Mouse (Mus musculus): ENCODE data around the gene Polr3b. TPM values are rescaled to one million over a fixed set of nuclear protein-coding genes. Genes with fewer than 3 reads are reported as not detected.

The Polr3b gene
- polyA plus RNA-seq, 1 experiment, result 0.47 TPM

DNA sequence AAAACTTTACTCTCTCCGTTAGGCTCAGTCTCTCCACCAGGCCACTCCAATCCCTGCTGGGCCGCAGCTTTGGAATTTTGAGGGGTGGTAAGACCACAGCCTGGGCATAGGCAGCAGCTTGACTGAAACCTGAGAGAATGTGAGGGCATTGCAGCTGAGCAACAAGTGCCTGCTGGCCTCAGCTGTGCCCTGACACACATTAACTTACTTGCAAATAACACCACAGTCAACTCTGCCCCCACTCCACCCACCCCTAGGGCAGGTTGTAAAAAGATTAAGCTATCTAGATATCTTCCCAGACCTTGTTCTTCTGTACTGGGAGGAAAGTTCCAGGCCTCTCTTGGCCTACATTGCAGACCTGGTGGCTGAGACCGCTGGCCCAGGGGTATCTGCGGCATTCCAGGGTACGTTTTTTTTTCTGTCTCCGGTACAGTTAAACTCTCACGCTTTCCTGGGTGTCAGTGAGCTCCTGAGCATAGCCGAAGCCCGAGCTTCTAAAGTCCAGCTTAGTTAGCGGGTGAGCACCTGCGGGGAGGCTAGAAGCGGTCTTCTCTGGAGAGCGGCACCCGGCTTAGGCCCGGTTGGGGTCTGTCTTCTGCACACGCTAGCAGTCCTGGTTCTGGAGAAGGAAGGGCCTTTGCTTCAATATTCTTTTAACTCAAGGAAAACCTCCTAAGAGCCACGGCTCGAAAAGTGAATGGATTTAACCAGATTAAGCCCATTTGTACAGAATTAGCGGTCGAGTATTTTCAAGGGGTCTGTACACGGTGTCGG, 135.5 kb downstream of the Polr3b start:
- no peaks in the 10 kb centered on the region for H3K4me1 ChIP-seq (ENCODE audit: control insufficient read depth)
- TF ChIP-seq TAL1 (IDR thresholded peaks at IDR 0.05; ENCODE audit: low read length) (no peak), GATA1 (IDR thresholded peaks at IDR 0.05; ENCODE audit: low read length) (no peak)
- no peak overlapping the region for H3K4me3 ChIP-seq (replicated peaks)
- no peaks in the 10 kb centered on the region for H3K36me3 ChIP-seq (ENCODE audit: control insufficient read depth)
- peaks cover 98% of the 10 kb centered on the region for H3K27me3 ChIP-seq (ENCODE audit: control insufficient read depth)
- H3K9me3 ChIP-seq (ENCODE audit: control insufficient read depth, low read length), result no peaks in the 10 kb centered on the region; the same call in 1 of the 2 replicates

GRCm38 (mm10) chr10:84758200-84758468, 136.0 kb downstream of the Polr3b start:
- no peak for TF ChIP-seq GATA1 (IDR thresholded peaks at IDR 0.05; ENCODE audit: low read length)
- no peak for TF ChIP-seq TAL1 (IDR thresholded peaks at IDR 0.05; ENCODE audit: low read length)
- peaks cover 98% of the 10 kb centered on the region for H3K27me3 ChIP-seq (ENCODE audit: control insufficient read depth)
- no peaks in the 10 kb centered on the region; the same call in 1 of the 2 replicates for H3K9me3 ChIP-seq (ENCODE audit: control insufficient read depth, low read length)
- no peaks in the 10 kb centered on the region for H3K36me3 ChIP-seq (ENCODE audit: control insufficient read depth)
- H3K4me1 ChIP-seq (ENCODE audit: control insufficient read depth), result no peaks in the 10 kb centered on the region
- no peak overlapping the region for H3K4me3 ChIP-seq (replicated peaks)

DNA sequence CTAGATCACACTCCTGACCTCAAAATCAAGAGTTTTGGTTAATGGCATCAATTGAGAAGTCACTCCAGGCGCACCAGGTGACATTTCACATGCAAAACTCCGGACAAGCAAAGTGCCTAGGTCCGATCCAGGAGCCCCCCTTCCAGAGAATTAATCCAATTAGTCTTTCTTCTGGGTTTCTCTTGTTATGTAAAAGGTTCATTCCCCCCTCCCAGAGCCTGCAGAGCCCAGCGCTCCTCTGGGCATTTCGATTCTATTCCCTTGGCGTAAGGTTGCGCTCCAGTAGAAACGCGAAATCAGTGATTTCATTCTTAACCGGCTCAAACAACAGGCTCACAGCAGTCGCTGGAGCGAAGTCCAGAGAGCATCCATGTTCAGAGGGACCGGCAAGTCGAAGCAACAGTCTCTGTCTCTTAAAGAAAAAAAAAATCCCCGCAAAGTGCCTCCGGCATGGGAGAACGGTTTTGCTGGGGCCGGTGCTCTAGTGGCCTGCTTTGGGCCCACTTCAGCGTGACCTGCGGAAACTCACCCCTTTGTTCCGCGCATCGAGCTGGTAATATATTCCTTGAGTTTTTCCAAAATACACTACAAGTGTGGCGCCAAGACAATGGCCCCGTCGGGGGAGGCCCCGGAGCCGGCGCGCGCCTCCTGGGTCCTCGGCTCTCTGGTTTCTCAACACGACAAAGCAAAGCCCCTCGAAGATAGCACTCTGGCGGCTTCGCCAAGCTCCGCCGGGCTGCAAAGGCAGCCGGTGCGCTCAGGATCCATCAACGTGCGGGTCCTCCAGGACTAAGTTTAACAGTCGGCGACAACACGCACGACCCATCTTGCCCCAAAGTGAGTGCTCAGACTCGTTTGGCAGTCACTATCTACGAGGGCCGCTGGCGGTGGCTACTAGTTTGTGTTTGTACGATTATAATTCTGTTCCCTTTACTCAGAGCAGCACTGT, 136.7 kb downstream of the Polr3b start:
- H3K27me3 ChIP-seq (ENCODE audit: control insufficient read depth), result peaks cover 95% of the 10 kb centered on the region
- H3K9me3 ChIP-seq (ENCODE audit: control insufficient read depth, low read length), result no peaks in the 10 kb centered on the region; the same call in 1 of the 2 replicates
- TF ChIP-seq TAL1 (IDR thresholded peaks at IDR 0.05; ENCODE audit: low read length) (no peak), GATA1 (IDR thresholded peaks at IDR 0.05; ENCODE audit: low read length) (no peak)
- no peaks in the 10 kb centered on the region for H3K36me3 ChIP-seq (ENCODE audit: control insufficient read depth)
- H3K4me3 ChIP-seq (replicated peaks), result no peak overlapping the region
- no peaks in the 10 kb centered on the region for H3K4me1 ChIP-seq (ENCODE audit: control insufficient read depth)

DNA sequence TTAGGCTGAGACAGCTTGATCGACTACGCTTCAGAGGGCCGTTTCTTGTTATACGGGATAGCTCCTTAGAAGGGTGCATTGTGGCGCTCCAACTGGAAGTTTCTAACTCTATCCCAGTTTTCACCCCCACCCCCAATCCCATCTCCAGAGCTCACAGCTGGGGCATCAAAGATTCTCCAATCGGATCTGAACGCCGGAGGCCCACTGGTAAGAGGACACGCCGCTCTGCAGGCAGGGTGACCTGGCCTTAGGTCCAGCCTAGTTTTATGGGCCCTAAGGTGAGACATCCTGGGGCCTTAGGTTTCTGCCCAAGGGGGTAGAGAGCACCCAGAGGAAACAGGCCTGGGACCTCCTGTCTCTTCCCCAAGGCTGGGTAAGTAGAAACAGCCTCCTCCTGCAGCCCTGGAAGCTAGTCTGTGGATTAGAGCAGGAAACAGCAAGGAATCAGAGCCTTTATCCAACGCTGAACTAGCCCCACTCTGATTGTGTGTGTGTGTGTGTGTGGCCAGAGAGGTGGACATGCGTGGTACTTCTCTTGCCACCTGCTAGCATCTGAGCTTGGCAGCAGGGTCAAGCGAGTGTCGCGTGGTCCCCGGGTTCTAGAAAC, 137.5 kb downstream of the Polr3b start:
- Histone ChIP-seq H3K36me3 (ENCODE audit: control insufficient read depth) (no peaks in the 10 kb centered on the region), H3K9me3 (ENCODE audit: control insufficient read depth, low read length) (no peaks in the 10 kb centered on the region; the same call in 1 of the 2 replicates), H3K27me3 (ENCODE audit: control insufficient read depth) (peaks cover 90% of the 10 kb centered on the region), H3K4me3 (replicated peaks) (no peak overlapping the region), H3K4me1 (ENCODE audit: control insufficient read depth) (no peaks in the 10 kb centered on the region)
- no peak for TF ChIP-seq GATA1 (IDR thresholded peaks at IDR 0.05; ENCODE audit: low read length)
- no peak for TF ChIP-seq TAL1 (IDR thresholded peaks at IDR 0.05; ENCODE audit: low read length)

GRCm38 (mm10) chr10:84760118-84761111, 138.3 kb downstream of the Polr3b start:
- TF ChIP-seq TAL1 (IDR thresholded peaks at IDR 0.05; ENCODE audit: low read length) (no peak), GATA1 (IDR thresholded peaks at IDR 0.05; ENCODE audit: low read length) (no peak)
- Histone ChIP-seq H3K4me3 (replicated peaks) (no peak overlapping the region), H3K27me3 (ENCODE audit: control insufficient read depth) (peaks cover 82% of the 10 kb centered on the region)

GRCm38 (mm10) chr10:84768766-84769165, 146.7 kb downstream of the Polr3b start:
- Histone ChIP-seq H3K27me3 (ENCODE audit: control insufficient read depth) (peaks cover 3% of the 10 kb centered on the region), H3K4me3 (replicated peaks) (no peak overlapping the region), H3K4me1 (ENCODE audit: control insufficient read depth) (no peaks in the 10 kb centered on the region), H3K9me3 (ENCODE audit: control insufficient read depth, low read length) (no peaks in the 10 kb centered on the region), H3K36me3 (ENCODE audit: control insufficient read depth) (no peaks in the 10 kb centered on the region)
- TF ChIP-seq TAL1 (IDR thresholded peaks at IDR 0.05; ENCODE audit: low read length), result no peak
- TF ChIP-seq GATA1 (IDR thresholded peaks at IDR 0.05; ENCODE audit: low read length), result no peak

More at GRCm38 (mm10) chr10:84760118-84761111, 138.3 kb downstream of the Polr3b start:
- H3K9me3 ChIP-seq (ENCODE audit: control insufficient read depth, low read length), result no peaks in the 10 kb centered on the region; the same call in 1 of the 2 replicates
- no peaks in the 10 kb centered on the region for H3K36me3 ChIP-seq (ENCODE audit: control insufficient read depth)
- no peaks in the 10 kb centered on the region for H3K4me1 ChIP-seq (ENCODE audit: control insufficient read depth)

GRCm38 (mm10) chr10:84772380-84773130, 150.5 kb downstream of the Polr3b start:
- H3K9me3 ChIP-seq (ENCODE audit: control insufficient read depth, low read length), result no peaks in the 10 kb centered on the region
- no peaks in the 10 kb centered on the region for H3K4me1 ChIP-seq (ENCODE audit: control insufficient read depth)
- TF ChIP-seq GATA1 (IDR thresholded peaks at IDR 0.05; ENCODE audit: low read length) (no peak), TAL1 (IDR thresholded peaks at IDR 0.05; ENCODE audit: low read length) (no peak)
- H3K27me3 ChIP-seq (ENCODE audit: control insufficient read depth), result peaks cover 3% of the 10 kb centered on the region
- no peaks in the 10 kb centered on the region for H3K36me3 ChIP-seq (ENCODE audit: control insufficient read depth)
- H3K4me3 ChIP-seq (replicated peaks), result no peak overlapping the region
